Mouse (Mus musculus) midbrain, embryonic 15.5 days (tissue): ENCODE measurements around the gene Gm42674. TPM values are rescaled to one million over a fixed set of nuclear protein-coding genes. Genes with fewer than 3 reads are reported as not detected.
A peak's percentile ranks its signal among the peaks of the same experiment; 100 is the strongest.

Source experiments
- ATAC-seq: fragments of 200-750 bp; cut with Nextera tagmentation; replicated peaks from 2 replicates; pipeline ENCODE4 v1.8.0; 2017; ENCODE audit warnings: moderate TSS enrichment
- H3K27ac ChIP-seq: fragments of 300-500 bp; sonication (generic); 2 replicates; pipeline ENCODE4 v1.5.1; 2015; ENCODE audit warnings: mild to moderate bottlenecking, inconsistent platforms
- H3K27me3 ChIP-seq: fragments of 300-500 bp; sonication (generic); replicated peaks from 2 replicates; pipeline ENCODE4 v1.6.1; 2015; ENCODE audit warnings: inconsistent platforms
- H3K36me3 ChIP-seq: fragments of 300-500 bp; sonication (generic); replicated peaks from 2 replicates; pipeline ENCODE4 v1.6.1; 2015; ENCODE audit warnings: inconsistent platforms
- H3K4me1 ChIP-seq: fragments of 300-500 bp; sonication (generic); 2 replicates; pipeline ENCODE4 v1.6.1; 2015; ENCODE audit warnings: inconsistent platforms
- H3K4me2 ChIP-seq: fragments of 300-500 bp; sonication (generic); 2 replicates; pipeline ENCODE4 v1.6.1; 2015; ENCODE audit warnings: inconsistent platforms, mild to moderate bottlenecking, moderate library complexity
- H3K4me3 ChIP-seq: fragments of 300-500 bp; sonication (generic); 2 replicates; pipeline ENCODE4 v1.5.1; 2015; ENCODE audit warnings: mild to moderate bottlenecking, inconsistent platforms
- H3K9ac ChIP-seq: fragments of 300-500 bp; sonication (generic); 2 replicates; pipeline ENCODE4 v1.6.1; 2015; ENCODE audit warnings: mild to moderate bottlenecking, inconsistent platforms
- H3K9me3 ChIP-seq: fragments of 300-500 bp; sonication (generic); 2 replicates; pipeline ENCODE4 v1.6.1; 2016; ENCODE audit warnings: inconsistent platforms
- WGBS: fragments of 180-500 bp; shearing (Covaris S2); methylation state at CpG from one replicate; pipeline ENCODE4 v1.1.7; 2015; ENCODE audit warnings: mixed read lengths; 5-methylcytosine and 5-hydroxymethylcytosine counted together
- polyA plus RNA-seq: library from polyadenylated mRNA; unstranded; fragments of >200 nt; fragmentation: Nextera tagmentation; extraction: Ambion mirVana; gene quantifications from 2 replicates; pipeline ENCODE4 v1.2.1, GENCODE M21; 2015

The Gm42674 gene
- polyA plus RNA-seq, 1 experiment from 2014 or later, result not detected

GRCm38 (mm10) chr3:90613461-90614147 is 11.9 kb downstream of the Gm42674 start:
- WGBS, result 68% methylated on average over 7 of the region's 7 CpGs
- no peak overlapping the region for H3K9ac ChIP-seq
- ATAC-seq, result no peak

GRCm38 (mm10) chr3:90614148-90614530 is 12.4 kb downstream of the Gm42674 start:
- H3K4me1 ChIP-seq, result peaks cover 7% of the 10 kb centered on the region
- H3K27me3 ChIP-seq, result peaks cover 4% of the 10 kb centered on the region
- H3K4me2 ChIP-seq, result no peak overlapping the region
- ATAC-seq, result no peak
- no peak overlapping the region for H3K27ac ChIP-seq
- no peak overlapping the region for H3K9ac ChIP-seq
- 86% methylated on average over 6 of the region's 6 CpGs for WGBS
- no peak overlapping the region for H3K4me3 ChIP-seq
- H3K36me3 ChIP-seq, result no peaks in the 10 kb centered on the region
- no peaks in the 10 kb centered on the region for H3K9me3 ChIP-seq

More at GRCm38 (mm10) chr3:90613461-90614147, 11.9 kb downstream of the Gm42674 start:
- Histone ChIP-seq H3K27ac (no peak overlapping the region), H3K27me3 (peaks cover 4% of the 10 kb centered on the region), H3K4me2 (peak overlapping the region; percentile 61; the same call in 1 of the 2 replicates), H3K36me3 (no peaks in the 10 kb centered on the region), H3K9me3 (no peaks in the 10 kb centered on the region), H3K4me3 (no peak overlapping the region), H3K4me1 (peaks cover 7% of the 10 kb centered on the region)

GRCm38 (mm10) chr3:90614611-90615251 is 13.0 kb downstream of the Gm42674 start:
- Histone ChIP-seq H3K36me3 (no peaks in the 10 kb centered on the region), H3K4me2 (no peak overlapping the region), H3K27ac (no peak overlapping the region), H3K9ac (no peak overlapping the region), H3K4me3 (no peak overlapping the region), H3K27me3 (peaks cover 4% of the 10 kb centered on the region), H3K4me1 (peaks cover 7% of the 10 kb centered on the region), H3K9me3 (no peaks in the 10 kb centered on the region)
- WGBS, result 83% methylated on average over 11 of the region's 11 CpGs
- ATAC-seq, result no peak; the same call in 1 of the 2 replicates

GRCm38 (mm10) chr3:90615415-90615814 is 13.7 kb downstream of the Gm42674 start:
- Histone ChIP-seq H3K9ac (no peak overlapping the region), H3K36me3 (no peaks in the 10 kb centered on the region), H3K4me3 (no peak overlapping the region), H3K9me3 (no peaks in the 10 kb centered on the region), H3K4me2 (no peak overlapping the region), H3K27me3 (peaks cover 4% of the 10 kb centered on the region), H3K4me1 (peaks cover 7% of the 10 kb centered on the region), H3K27ac (no peak overlapping the region)
- WGBS, result 10% methylated on average over 7 of the region's 7 CpGs
- peak; percentile 53; the same call in 1 of the 2 replicates for ATAC-seq

GRCm38 (mm10) chr3:90615911-90616310 is 14.2 kb downstream of the Gm42674 start:
- WGBS, result 70% methylated on average over 1 of the region's 1 CpGs
- peaks cover 7% of the 10 kb centered on the region for H3K4me1 ChIP-seq
- no peak overlapping the region for H3K27ac ChIP-seq
- no peak overlapping the region for H3K4me3 ChIP-seq
- no peak overlapping the region for H3K4me2 ChIP-seq
- ATAC-seq, result no peak
- no peaks in the 10 kb centered on the region for H3K36me3 ChIP-seq
- no peak overlapping the region for H3K9ac ChIP-seq
- H3K27me3 ChIP-seq, result peaks cover 4% of the 10 kb centered on the region
- no peaks in the 10 kb centered on the region for H3K9me3 ChIP-seq

GRCm38 (mm10) chr3:90617586-90617985 is 15.9 kb downstream of the Gm42674 start:
- ATAC-seq, result no peak
- Histone ChIP-seq H3K9me3 (no peaks in the 10 kb centered on the region), H3K27ac (no peak overlapping the region), H3K4me1 (peaks cover 6% of the 10 kb centered on the region), H3K4me3 (no peak overlapping the region), H3K4me2 (no peak overlapping the region), H3K27me3 (peaks cover 4% of the 10 kb centered on the region), H3K9ac (no peak overlapping the region), H3K36me3 (no peaks in the 10 kb centered on the region)
- 20% methylated on average over 1 of the region's 1 CpGs for WGBS

- Histone ChIP-seq H3K4me1 (peaks cover 15% of the 10 kb centered on the region), H3K9me3 (no peaks in the 10 kb centered on the region), H3K4me2 (no peak overlapping the region), H3K4me3 (no peak overlapping the region), H3K27ac (no peak overlapping the region), H3K9ac (no peak overlapping the region), H3K36me3 (no peaks in the 10 kb centered on the region), H3K27me3 (no peaks in the 10 kb centered on the region)
- WGBS, result 67% methylated on average over 7 of the region's 7 CpGs
- no peak for ATAC-seq
Measured at GRCm38 (mm10) chr3:90621552-90621951, 19.8 kb downstream of the Gm42674 start.

GRCm38 (mm10) chr3:90623435-90624071 is 21.8 kb downstream of the Gm42674 start:
- peak; percentile 76 for ATAC-seq
- H3K4me2 ChIP-seq, result no peak overlapping the region
- WGBS, result 8% methylated on average over 2 of the region's 2 CpGs
- no peaks in the 10 kb centered on the region for H3K9me3 ChIP-seq
- no peaks in the 10 kb centered on the region for H3K27me3 ChIP-seq
- H3K4me3 ChIP-seq, result no peak overlapping the region
- H3K36me3 ChIP-seq, result no peaks in the 10 kb centered on the region
- peak overlapping the region; percentile 60 for H3K27ac ChIP-seq
- H3K9ac ChIP-seq, result no peak overlapping the region
- peaks cover 15% of the 10 kb centered on the region for H3K4me1 ChIP-seq

- Histone ChIP-seq H3K36me3 (no peaks in the 10 kb centered on the region), H3K27me3 (no peaks in the 10 kb centered on the region), H3K27ac (no peak overlapping the region), H3K4me2 (no peak overlapping the region), H3K4me1 (peaks cover 15% of the 10 kb centered on the region), H3K9ac (no peak overlapping the region), H3K9me3 (no peaks in the 10 kb centered on the region), H3K4me3 (no peak overlapping the region)
- ATAC-seq, result no peak
- WGBS, result 75% methylated on average over 5 of the region's 5 CpGs
Measured at GRCm38 (mm10) chr3:90625496-90625895, 23.8 kb downstream of the Gm42674 start.

- H3K4me1 ChIP-seq, result peaks cover 15% of the 10 kb centered on the region
- H3K36me3 ChIP-seq, result no peaks in the 10 kb centered on the region
- WGBS, result 81% methylated on average over 9 of the region's 9 CpGs
- no peak overlapping the region for H3K4me2 ChIP-seq
- no peaks in the 10 kb centered on the region for H3K27me3 ChIP-seq
- no peak overlapping the region for H3K9ac ChIP-seq
- H3K4me3 ChIP-seq, result no peak overlapping the region
- H3K27ac ChIP-seq, result no peak overlapping the region
- no peak for ATAC-seq
- H3K9me3 ChIP-seq, result no peaks in the 10 kb centered on the region
Measured at GRCm38 (mm10) chr3:90626266-90627021, 24.7 kb downstream of the Gm42674 start.

GRCm38 (mm10) chr3:90627366-90627765 is 25.7 kb downstream of the Gm42674 start:
- no peak overlapping the region for H3K9ac ChIP-seq
- H3K4me3 ChIP-seq, result no peak overlapping the region
- H3K27me3 ChIP-seq, result no peaks in the 10 kb centered on the region
- no peaks in the 10 kb centered on the region for H3K36me3 ChIP-seq
- no peak overlapping the region for H3K27ac ChIP-seq
- no peaks in the 10 kb centered on the region for H3K9me3 ChIP-seq
- 94% methylated on average over 5 of the region's 5 CpGs for WGBS
- H3K4me1 ChIP-seq, result peaks cover 15% of the 10 kb centered on the region
- H3K4me2 ChIP-seq, result no peak overlapping the region
- no peak for ATAC-seq

- H3K36me3 ChIP-seq, result no peaks in the 10 kb centered on the region
- H3K4me3 ChIP-seq, result no peak overlapping the region
- no peaks in the 10 kb centered on the region for H3K27me3 ChIP-seq
- no peak overlapping the region for H3K4me2 ChIP-seq
- H3K27ac ChIP-seq, result no peak overlapping the region
- 68% methylated on average over 4 of the region's 4 CpGs for WGBS
- no peak overlapping the region for H3K9ac ChIP-seq
- H3K4me1 ChIP-seq, result peaks cover 15% of the 10 kb centered on the region
- ATAC-seq, result 0 out of 2 replicates have a peak, but pooled peaks have one; percentile 57
- no peaks in the 10 kb centered on the region for H3K9me3 ChIP-seq
Measured at GRCm38 (mm10) chr3:90627807-90628206, 26.1 kb downstream of the Gm42674 start.
